Mouse (Mus musculus) embryonic facial prominence, embryonic 14.5 days (tissue): ENCODE measurements at regions not wholly inside any gene's neighbourhood (a gene's known extent, or its start where the extent isn't known, plus 50 kb on each side); places are given as distances from the start of the nearest gene placed in this dataset.
"Not testable (repeated sequence)": the region's sequence is repeated elsewhere in the genome, so short reads cannot be mapped to it uniquely, and the experiment has no call there.

Experiments used
- ATAC-seq: fragments of 200-750 bp; cut with Nextera tagmentation; 2 replicates; pipeline ENCODE4 v1.8.0; 2017; ENCODE audit warnings: low read depth, moderate number of reproducible peaks, moderate TSS enrichment
- DNase-seq: peaks from one replicate; pipeline ENCODE4 v3.0.0-alpha.2; 2015; ENCODE audit warnings: low spot score
- H3K27ac ChIP-seq: fragments of 300-500 bp; sonication (generic); replicated peaks from 2 replicates; pipeline ENCODE4 v1.5.1; 2014; ENCODE audit warnings: low read depth, mild to moderate bottlenecking, low read length, moderate library complexity
- H3K27me3 ChIP-seq: fragments of 300-500 bp; sonication (generic); replicated peaks from 2 replicates; pipeline ENCODE4 v1.6.1; 2014; ENCODE audit warnings: low read length; ENCODE audit not compliant: control insufficient read depth, insufficient read depth
- H3K36me3 ChIP-seq: fragments of 300-500 bp; sonication (generic); 2 replicates; pipeline ENCODE4 v1.6.1; 2014; ENCODE audit warnings: low read length, mixed read lengths; ENCODE audit not compliant: control insufficient read depth, insufficient read depth
- H3K4me1 ChIP-seq: fragments of 300-500 bp; sonication (generic); 2 replicates; pipeline ENCODE4 v1.6.1; 2014; ENCODE audit warnings: antibody characterized with exemption, low read length; ENCODE audit not compliant: control insufficient read depth, insufficient read depth
- H3K4me2 ChIP-seq: fragments of 300-500 bp; sonication (generic); 2 replicates; pipeline ENCODE4 v1.6.1; 2014; ENCODE audit warnings: low read depth, mild to moderate bottlenecking, low read length, moderate library complexity, mixed read lengths
- H3K4me3 ChIP-seq: fragments of 300-500 bp; sonication (generic); 2 replicates; pipeline ENCODE4 v1.5.1; 2014; ENCODE audit warnings: low read depth, mild to moderate bottlenecking, low read length
- H3K9ac ChIP-seq: fragments of 300-500 bp; sonication (generic); 2 replicates; pipeline ENCODE4 v1.6.1; 2014; ENCODE audit warnings: low read depth, mild to moderate bottlenecking, low read length, moderate library complexity, mixed read lengths
- H3K9me3 ChIP-seq: fragments of 300-500 bp; sonication (generic); 2 replicates; pipeline ENCODE4 v1.6.1; 2016; ENCODE audit warnings: low read length; ENCODE audit not compliant: control insufficient read depth
- WGBS: fragments of 180-500 bp; shearing (Covaris S2); extraction: QIAGEN DNeasy Blood & Tissue Kit; methylation state at CpG from one replicate; pipeline ENCODE4 v1.1.7; 2014; 5-methylcytosine and 5-hydroxymethylcytosine counted together

GRCm38 (mm10) chr6:7753895-7754294 lies 60.8 kb upstream of the Asns start:
- DNase-seq (no peak), ATAC-seq (no peak)
- Histone ChIP-seq H3K36me3 (no peaks in the 10 kb centered on the region), H3K9ac (no peak overlapping the region), H3K4me3 (no peak overlapping the region), H3K27me3 (no peaks in the 10 kb centered on the region), H3K4me2 (no peak overlapping the region), H3K27ac (no peak overlapping the region), H3K9me3 (no peaks in the 10 kb centered on the region), H3K4me1 (no peaks in the 10 kb centered on the region)
- WGBS: 87% methylated on average over 2 of the region's 2 CpGs

- Histone ChIP-seq H3K27me3 (no peaks in the 10 kb centered on the region), H3K9me3 (no peaks in the 10 kb centered on the region), H3K27ac (no peak overlapping the region), H3K9ac (no peak overlapping the region), H3K36me3 (no peaks in the 10 kb centered on the region), H3K4me1 (no peaks in the 10 kb centered on the region), H3K4me3 (no peak overlapping the region), H3K4me2 (no peak overlapping the region)
- ATAC-seq (no peak), DNase-seq (no peak)
- WGBS: 51% methylated on average over 5 of the region's 5 CpGs
These were observed 60.0 kb upstream of the Asns start for GRCm38 (mm10) chr6:7752885-7753611.

- no peaks in the 10 kb centered on the region for H3K27me3 ChIP-seq
- no peak overlapping the region for H3K9ac ChIP-seq
- DNase-seq: no peak
- H3K4me1 ChIP-seq: no peaks in the 10 kb centered on the region
- WGBS: 65% methylated on average over 3 of the region's 3 CpGs
- H3K9me3 ChIP-seq: no peaks in the 10 kb centered on the region
- H3K4me3 ChIP-seq: no peak overlapping the region
- no peak overlapping the region for H3K4me2 ChIP-seq
- no peak overlapping the region for H3K27ac ChIP-seq
- no peaks in the 10 kb centered on the region for H3K36me3 ChIP-seq
- ATAC-seq: no peak
These were observed 55.5 kb upstream of the Asns start for GRCm38 (mm10) chr6:7748536-7748935.

GRCm38 (mm10) chr6:7744257-7744656 lies 51.2 kb upstream of the Asns start:
- WGBS: 79% methylated on average over 4 of the region's 4 CpGs
- not testable (repeated sequence) for H3K36me3 ChIP-seq, DNase-seq, H3K4me1 ChIP-seq, H3K27ac ChIP-seq, H3K9me3 ChIP-seq, ATAC-seq, H3K4me3 ChIP-seq, H3K27me3 ChIP-seq, H3K9ac ChIP-seq, H3K4me2 ChIP-seq
